Mouse (Mus musculus): ENCODE results near the gene Rwdd2b.

The Rwdd2b gene

GRCm38 (mm10) chr16:87420662-87421061, 19.7 kb downstream of the Rwdd2b start:
- no peak for DNase-seq (ENCODE audit: low read depth, low spot score)

- no peak for DNase-seq (ENCODE audit: low read depth, low spot score)
Observed at GRCm38 (mm10) chr16:87405001-87405400, 35.4 kb downstream of the Rwdd2b start.

GRCm38 (mm10) chr16:87393813-87394548, 46.4 kb downstream of the Rwdd2b start:
- peak; percentile 51 for DNase-seq (ENCODE audit: low read depth, low spot score)

GRCm38 (mm10) chr16:87387444-87387977, 52.9 kb downstream of the Rwdd2b start:
- no peak for DNase-seq (ENCODE audit: low read depth, low spot score)

GRCm38 (mm10) chr16:87384366-87384765, 56.0 kb downstream of the Rwdd2b start:
- DNase-seq (ENCODE audit: low read depth, low spot score), result no peak
